Mouse (Mus musculus) myocyte (in vitro differentiated cells): ENCODE results near the gene Cacna2d4. TPM values are rescaled to one million over a fixed set of nuclear protein-coding genes. Genes with fewer than 3 reads are reported as not detected.

Source experiments
- H3K27me3 ChIP-seq: one replicate; pipeline ENCODE4 v1.6.1; 2011; ENCODE audit not compliant: control insufficient read depth, insufficient read depth, insufficient read length
- H3K36me3 ChIP-seq: one replicate; pipeline ENCODE4 v1.6.1; 2011; ENCODE audit not compliant: control insufficient read depth, insufficient read depth
- H3K4me2 ChIP-seq: one replicate; pipeline ENCODE4 v1.6.1; 2011; ENCODE audit warnings: low read depth, control low read depth
- H3K4me3 ChIP-seq: one replicate; pipeline ENCODE4 v1.5.1; 2011; ENCODE audit warnings: mild to moderate bottlenecking, control low read depth, moderate library complexity
- H3K79me2 ChIP-seq: one replicate; pipeline ENCODE4 v1.6.1; 2011; ENCODE audit not compliant: control insufficient read depth, insufficient read depth
- H3ac ChIP-seq: one replicate; pipeline ENCODE4 v1.6.1; 2011; ENCODE audit not compliant: control insufficient read depth, insufficient read length
- CEBPB ChIP-seq: IDR thresholded peaks from 2 replicates; pipeline ENCODE4 v1.6.1; 2011; ENCODE audit warnings: mild to moderate bottlenecking, moderate library complexity; ENCODE audit not compliant: poor library complexity, insufficient read depth, severe bottlenecking
- E2F4 ChIP-seq: IDR thresholded peaks from one replicate; pipeline ENCODE4 v1.6.1; 2011; ENCODE audit warnings: mild to moderate bottlenecking, control low read depth, moderate library complexity; ENCODE audit not compliant: insufficient read depth
- MAX ChIP-seq: IDR thresholded peaks from one replicate; pipeline ENCODE4 v1.6.1; 2011; ENCODE audit warnings: low read depth, mild to moderate bottlenecking, control low read depth
- MYOD1 ChIP-seq, 3 experiments: IDR thresholded peaks; one replicate each; pipeline ENCODE4 v1.6.1; 2011; ENCODE audit warnings: control low read depth in 2 of 3, low read depth in 2 of 3, mild to moderate bottlenecking in 2 of 3, moderate library complexity in 1 of 3; ENCODE audit not compliant: insufficient read length in 2 of 3, control insufficient read depth in 1 of 3
- MYOG ChIP-seq, 3 experiments: IDR thresholded peaks; one replicate each; pipeline ENCODE4 v1.6.1; 2011; ENCODE audit warnings: control low read depth in 2 of 3, low read depth in 2 of 3, mild to moderate bottlenecking in 2 of 3; ENCODE audit not compliant: insufficient read length in 2 of 3, control insufficient read depth in 1 of 3, insufficient read depth in 1 of 3
- POLR2A ChIP-seq: IDR thresholded peaks from one replicate; pipeline ENCODE4 v1.6.1; 2011; ENCODE audit warnings: low read depth, mild to moderate bottlenecking, control low read depth, moderate library complexity; ENCODE audit not compliant: insufficient read length
- POLR2AphosphoS2 ChIP-seq: IDR thresholded peaks from one replicate; pipeline ENCODE4 v1.6.1; 2011; ENCODE audit warnings: low read depth, control low read depth; ENCODE audit not compliant: insufficient read length
- REST ChIP-seq: IDR thresholded peaks from one replicate; pipeline ENCODE4 v1.6.1; 2011; ENCODE audit warnings: mild to moderate bottlenecking, control low read depth, moderate library complexity; ENCODE audit not compliant: insufficient read depth, insufficient read length
- SRF ChIP-seq: IDR thresholded peaks from one replicate; pipeline ENCODE4 v1.6.1; 2011; ENCODE audit warnings: low read depth; ENCODE audit not compliant: control insufficient read depth, insufficient read length
- TCF12 ChIP-seq: IDR thresholded peaks from one replicate; pipeline ENCODE4 v1.6.1; 2011; ENCODE audit warnings: mild to moderate bottlenecking, control low read depth; ENCODE audit not compliant: poor library complexity, insufficient read depth, severe bottlenecking
- TCF3 ChIP-seq: IDR thresholded peaks from one replicate; pipeline ENCODE4 v1.6.1; 2011; ENCODE audit warnings: low read depth, control low read depth; ENCODE audit not compliant: insufficient read length
- USF1 ChIP-seq: IDR thresholded peaks from one replicate; pipeline ENCODE4 v1.6.1; 2011; ENCODE audit warnings: low read depth, mild to moderate bottlenecking, control low read depth, moderate library complexity
- polyA plus RNA-seq: library from polyadenylated mRNA; unstranded; fragments of >200 nt; fragmentation: generic; extraction: Trizol; gene quantifications from one replicate; pipeline ENCODE4 v1.2.1, GENCODE M21; 2012; ENCODE audit warnings: missing spikeins

The Cacna2d4 gene
- polyA plus RNA-seq, 1 experiment = not detected

DNA sequence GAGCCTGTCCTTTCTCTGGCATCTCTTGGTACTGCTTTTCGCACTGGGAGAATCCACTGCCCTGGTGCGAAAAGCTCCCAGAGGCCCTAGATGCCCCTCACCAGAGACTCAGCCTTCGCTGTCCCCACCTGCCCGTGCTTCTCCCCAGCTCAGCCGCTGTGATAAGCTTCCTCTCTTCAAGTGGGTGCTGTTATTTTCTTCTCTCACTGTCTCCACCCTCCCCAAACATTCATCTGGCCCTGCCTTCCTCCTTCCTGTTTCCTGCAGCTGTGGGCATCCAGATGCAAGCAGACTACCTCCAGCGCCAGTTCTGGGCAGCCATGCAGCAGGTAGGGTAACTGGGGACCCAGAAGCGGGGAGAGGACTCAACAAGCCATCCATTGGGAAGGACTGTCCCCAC lies 99.8 kb downstream of the Cacna2d4 start:
- Histone ChIP-seq H3K27me3 (peaks cover 13% of the 10 kb centered on the region), H3ac (no peak overlapping the region), H3K36me3 (no peaks in the 10 kb centered on the region), H3K79me2 (no peaks in the 10 kb centered on the region), H3K4me2 (no peak overlapping the region), H3K4me3 (no peak overlapping the region)
- TF ChIP-seq POLR2AphosphoS2 (no peak), MAX (no peak)

DNA sequence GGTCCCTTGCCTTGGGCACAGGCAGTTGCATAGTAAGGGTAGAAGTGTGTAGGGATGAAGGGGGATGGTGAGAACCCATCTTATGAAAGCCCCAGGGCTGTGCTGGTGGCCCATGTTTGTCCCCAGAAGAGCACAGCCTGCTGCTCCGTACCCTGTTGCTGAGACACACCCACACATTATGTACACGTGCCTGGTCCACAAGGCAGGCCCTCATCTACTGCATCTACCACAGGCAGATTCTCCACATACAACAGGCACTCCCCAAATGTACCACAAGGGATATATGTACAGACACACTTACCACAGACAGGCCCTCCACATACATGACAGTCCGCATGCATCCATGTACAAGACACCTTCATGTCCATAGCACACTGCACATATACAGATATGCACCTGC lies 101.0 kb downstream of the Cacna2d4 start:
- H3K27me3 ChIP-seq = peaks cover 8% of the 10 kb centered on the region
- no peak overlapping the region for H3K4me2 ChIP-seq
- no peaks in the 10 kb centered on the region for H3K79me2 ChIP-seq
- no peak overlapping the region for H3K4me3 ChIP-seq
- no peaks in the 10 kb centered on the region for H3K36me3 ChIP-seq
- TF ChIP-seq TCF12 = no peak
- H3ac ChIP-seq = no peak overlapping the region

DNA sequence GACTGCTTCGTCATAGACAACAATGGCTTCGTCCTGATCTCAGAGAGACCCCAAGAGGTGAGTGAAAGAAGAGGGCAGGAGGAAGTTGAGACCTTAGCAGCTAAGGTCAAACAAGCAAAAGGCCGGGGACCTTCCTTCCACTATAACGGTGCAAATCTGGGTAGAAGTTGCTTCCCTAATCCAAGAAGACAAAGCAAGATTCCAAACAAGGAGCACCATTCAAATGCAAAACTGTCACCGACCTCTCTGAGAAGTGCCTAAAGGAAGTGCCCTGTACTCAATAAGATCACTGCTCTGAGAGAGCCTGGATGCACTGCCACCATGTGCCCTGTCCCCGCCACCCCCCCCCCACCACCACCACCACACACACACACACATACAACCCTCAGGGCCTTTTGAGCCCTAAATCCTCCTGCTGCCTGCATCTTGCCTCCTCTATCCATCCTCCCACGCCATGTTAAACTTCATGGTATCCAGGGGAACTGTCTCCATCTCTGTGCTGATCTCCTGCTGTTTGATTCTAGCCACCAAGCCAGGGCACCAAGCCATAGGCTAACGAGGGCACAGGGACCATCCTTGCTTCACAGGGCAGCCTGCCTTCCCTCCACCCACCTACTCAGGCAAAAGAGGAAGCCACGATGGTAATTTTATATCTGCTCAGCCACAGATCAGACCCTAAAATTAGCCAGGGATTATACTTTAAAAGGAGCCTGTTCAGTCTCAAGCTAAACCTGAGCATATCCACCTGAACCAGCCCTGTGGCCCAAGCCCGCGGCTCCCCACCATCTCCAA lies 102.0 kb downstream of the Cacna2d4 start:
- no peak for TF ChIP-seq USF1
- TF ChIP-seq POLR2AphosphoS2 = no peak
- H3K4me2 ChIP-seq = no peak overlapping the region

DNA sequence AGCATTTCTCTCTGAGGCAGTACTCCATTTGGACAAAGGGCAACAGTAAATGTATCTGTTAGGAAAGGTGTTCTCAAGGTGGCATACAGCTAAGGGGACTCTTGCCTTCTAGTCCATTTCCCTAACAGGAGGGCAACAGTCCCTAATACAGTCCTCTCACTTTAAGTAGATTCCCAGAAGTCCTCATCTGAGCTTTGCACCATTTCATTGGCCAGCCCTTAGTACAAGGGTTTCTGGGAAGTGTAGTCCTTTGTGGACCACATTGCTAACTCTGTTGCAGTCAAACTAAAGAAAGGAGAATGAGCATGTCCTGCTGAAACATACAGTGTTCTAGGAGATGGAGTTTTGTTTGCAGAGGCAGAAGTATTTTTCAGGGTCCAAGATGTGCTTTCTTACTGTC lies 105.1 kb downstream of the Cacna2d4 start:
- Histone ChIP-seq H3ac (no peak overlapping the region), H3K4me2 (no peak overlapping the region), H3K4me3 (no peak overlapping the region), H3K36me3 (no peaks in the 10 kb centered on the region), H3K27me3 (no peaks in the 10 kb centered on the region), H3K79me2 (no peaks in the 10 kb centered on the region)
- TF ChIP-seq USF1 (no peak), REST (no peak), MYOG (IDR thresholded peaks at IDR 0.05; ENCODE audit: control insufficient read depth in 1 of 3, insufficient read depth in 1 of 3, insufficient read length in 2 of 3, low read depth in 2 of 3) (no peak), MAX (no peak), MYOD1 (IDR thresholded peaks at IDR 0.05; ENCODE audit: control insufficient read depth in 1 of 3, insufficient read length in 2 of 3, low read depth in 2 of 3) (no peak), POLR2AphosphoS2 (no peak), TCF3 (no peak), POLR2A (no peak)

More for the DNA sequence above, 102.0 kb downstream of the Cacna2d4 start:
- Histone ChIP-seq H3K36me3 (no peaks in the 10 kb centered on the region), H3K27me3 (peaks cover 8% of the 10 kb centered on the region), H3ac (no peak overlapping the region), H3K4me3 (no peak overlapping the region), H3K79me2 (no peaks in the 10 kb centered on the region)

DNA sequence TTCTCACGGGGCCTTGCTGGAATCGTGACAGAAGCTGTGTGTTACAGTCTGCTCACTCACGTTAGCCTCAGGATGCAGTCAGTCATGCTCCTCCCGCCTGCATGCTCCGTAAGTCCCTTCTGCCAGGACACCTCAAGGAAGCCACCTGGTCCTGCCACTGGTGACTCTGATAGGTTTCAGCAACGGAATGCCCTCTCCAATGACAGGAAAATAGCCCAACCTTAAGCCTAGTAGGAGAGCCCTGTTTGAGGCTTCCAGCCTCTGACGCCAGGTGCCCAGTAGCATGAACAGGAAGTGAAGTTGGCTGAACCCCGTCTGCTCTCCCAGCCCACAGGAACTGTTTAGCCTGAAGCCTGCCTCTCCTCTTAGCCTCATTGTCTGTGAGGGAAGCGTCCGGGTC lies 109.9 kb downstream of the Cacna2d4 start:
- Histone ChIP-seq H3ac (no peak overlapping the region), H3K4me2 (no peak overlapping the region), H3K36me3 (no peaks in the 10 kb centered on the region), H3K79me2 (no peaks in the 10 kb centered on the region), H3K4me3 (no peak overlapping the region), H3K27me3 (peaks cover 10% of the 10 kb centered on the region)
- TF ChIP-seq POLR2A (no peak), MAX (no peak), TCF3 (no peak), POLR2AphosphoS2 (no peak), USF1 (no peak), TCF12 (no peak), E2F4 (no peak), REST (no peak), CEBPB (no peak), SRF (no peak), MYOD1 (IDR thresholded peaks at IDR 0.05; ENCODE audit: control insufficient read depth in 1 of 3, insufficient read length in 2 of 3, low read depth in 2 of 3) (no peak), MYOG (IDR thresholded peaks at IDR 0.05; ENCODE audit: control insufficient read depth in 1 of 3, insufficient read depth in 1 of 3, insufficient read length in 2 of 3, low read depth in 2 of 3) (no peak)

DNA sequence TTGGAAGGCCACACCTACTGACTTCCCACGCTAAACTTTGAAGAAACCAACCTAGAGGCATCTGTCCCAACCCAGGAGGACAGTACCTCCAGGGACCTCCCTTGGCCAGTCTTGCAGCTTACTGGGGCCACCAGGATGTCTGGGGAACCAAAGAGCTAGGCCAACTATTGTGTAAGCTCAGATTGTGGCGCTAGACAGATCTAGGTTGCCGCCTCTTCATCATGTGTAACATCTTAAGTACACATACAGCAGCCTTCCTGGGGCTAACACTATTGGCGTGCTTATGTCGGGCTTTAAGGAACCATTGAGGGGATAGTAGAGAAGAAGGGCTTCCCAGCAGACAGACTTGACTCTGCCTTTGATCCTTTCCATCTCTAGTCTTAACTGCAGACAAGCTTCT lies 111.5 kb downstream of the Cacna2d4 start:
- Histone ChIP-seq H3K36me3 (no peaks in the 10 kb centered on the region), H3ac (no peak overlapping the region), H3K4me2 (no peak overlapping the region), H3K79me2 (no peaks in the 10 kb centered on the region), H3K27me3 (peaks cover 10% of the 10 kb centered on the region), H3K4me3 (no peak overlapping the region)
- TF ChIP-seq TCF12 (no peak), TCF3 (no peak), SRF (no peak), E2F4 (no peak), MYOD1 (IDR thresholded peaks at IDR 0.05; ENCODE audit: control insufficient read depth in 1 of 3, insufficient read length in 2 of 3, low read depth in 2 of 3) (no peak), POLR2AphosphoS2 (no peak), CEBPB (no peak), MYOG (IDR thresholded peaks at IDR 0.05; ENCODE audit: control insufficient read depth in 1 of 3, insufficient read depth in 1 of 3, insufficient read length in 2 of 3, low read depth in 2 of 3) (no peak), POLR2A (no peak), REST (no peak), MAX (no peak), USF1 (no peak)
